Mouse (Mus musculus) cerebellum, adult 2 months (tissue): Measurements from ENCODE around the gene Mrpl10.

Experiments used
- CTCF ChIP-seq: fragments of 200-500 bp; IDR thresholded peaks from 2 replicates; pipeline ENCODE4 v1.5.1; 2011; ENCODE audit warnings: low read depth, mild to moderate bottlenecking, control low read depth, low read length, moderate library complexity, borderline replicate concordance; ENCODE audit not compliant: insufficient read depth
- POLR2A ChIP-seq: fragments of 200-500 bp; IDR thresholded peaks from 2 replicates; pipeline ENCODE4 v1.6.1; 2011; ENCODE audit warnings: low read length, control low read depth, borderline replicate concordance; ENCODE audit not compliant: insufficient read depth

DNA sequence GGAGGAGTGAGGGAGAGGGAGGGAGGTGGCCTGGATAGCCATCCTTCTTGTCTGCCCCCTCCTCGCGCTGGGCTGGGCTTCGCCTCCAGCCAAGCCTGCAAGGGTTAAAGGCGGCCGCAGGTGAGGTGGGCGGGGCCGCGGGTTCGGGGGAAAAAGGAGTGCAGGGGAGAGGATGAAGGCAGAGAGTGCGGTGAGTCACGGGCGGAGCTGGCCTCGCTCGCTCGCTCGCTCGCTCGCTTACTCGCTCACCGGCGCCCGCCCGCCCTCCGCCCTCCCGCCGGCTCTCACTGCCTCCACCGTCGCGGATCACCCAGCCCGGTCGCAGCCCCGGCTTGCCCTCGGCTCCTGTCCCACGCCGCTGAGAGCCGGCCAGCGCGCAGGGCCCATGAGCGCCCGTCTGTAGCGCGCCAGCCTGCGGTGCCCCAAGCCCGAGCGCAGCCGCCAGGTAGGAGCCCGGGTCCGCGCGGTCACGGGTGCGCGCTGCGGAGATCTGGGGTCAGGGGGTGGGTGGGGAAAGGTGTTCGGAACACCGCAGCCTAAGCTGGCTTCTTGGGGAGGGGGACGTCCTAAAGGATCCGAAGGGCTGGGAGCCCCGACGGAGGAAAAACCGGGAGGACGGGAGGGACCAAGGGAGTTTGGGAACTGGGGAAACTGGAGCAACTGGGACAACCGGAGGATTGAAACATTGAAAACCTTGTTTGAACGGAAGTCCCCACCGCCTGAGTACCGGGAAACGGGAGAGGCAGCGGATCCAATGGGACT, 22.6 kb upstream of the Mrpl10 start:
- TF ChIP-seq CTCF (no peak), POLR2A (no peak)
